Mouse (Mus musculus) bone marrow macrophage, adult 2 months (primary cell): ENCODE data around the gene Rpf2. TPM values are rescaled to one million over a fixed set of nuclear protein-coding genes. Genes with fewer than 3 reads are reported as not detected.
A peak's percentile ranks its signal among the peaks of the same experiment; 100 is the strongest.

Source experiments
- H3K27ac ChIP-seq: 2 replicates; pipeline ENCODE4 v1.5.1; 2012; ENCODE audit warnings: low read depth, low read length; ENCODE audit not compliant: insufficient read depth
- H3K4me1 ChIP-seq: 2 replicates; pipeline ENCODE4 v1.6.1; 2012; ENCODE audit warnings: low read length; ENCODE audit not compliant: control insufficient read depth, insufficient read depth
- H3K4me3 ChIP-seq: 2 replicates; pipeline ENCODE4 v1.5.1; 2012; ENCODE audit warnings: mild to moderate bottlenecking, low read length, moderate library complexity; ENCODE audit not compliant: insufficient read depth
- CTCF ChIP-seq: IDR thresholded peaks from 2 replicates; pipeline ENCODE4 v1.5.1; 2012; ENCODE audit warnings: low read depth, mild to moderate bottlenecking, low read length, moderate library complexity
- POLR2A ChIP-seq: IDR thresholded peaks from 2 replicates; pipeline ENCODE4 v1.6.1; 2012; ENCODE audit warnings: mild to moderate bottlenecking, low read depth, low read length, borderline replicate concordance
- polyA plus RNA-seq: library from polyadenylated mRNA; stranded (reverse); fragments of >200 nt; gene quantifications from 2 replicates; pipeline ENCODE4 v1.2.4, GENCODE M21; 2012; ENCODE audit not compliant: missing spikeins, insufficient read depth, insufficient read length

Rpf2 gene
- polyA plus RNA-seq, 1 experiment: 27.4 TPM

- 0 out of 2 replicates have a peak overlapping the region, but pooled peaks have one; percentile 10 for H3K27ac ChIP-seq
- TF ChIP-seq POLR2A: no peak
- no peak for TF ChIP-seq CTCF
- H3K4me3 ChIP-seq: peak overlapping the region; percentile 99
- 0 out of 2 replicates have a peak, but pooled peaks cover 2% of the 10 kb centered on the region for H3K4me1 ChIP-seq
Observed at GRCm38 (mm10) chr10:40256716-40257115, 9.9 kb upstream of the Rpf2 start.

- H3K27ac ChIP-seq: no peak overlapping the region
- H3K4me3 ChIP-seq: no peak overlapping the region
- peaks cover 3% of the 10 kb centered on the region; the same call in 1 of the 2 replicates for H3K4me1 ChIP-seq
- TF ChIP-seq CTCF (no peak), POLR2A (no peak)
Observed at GRCm38 (mm10) chr10:40250969-40251368, 4.1 kb upstream of the Rpf2 start.

- H3K27ac ChIP-seq: no peak overlapping the region
- no peak for TF ChIP-seq CTCF
- TF ChIP-seq POLR2A: no peak
- H3K4me3 ChIP-seq: no peak overlapping the region
- H3K4me1 ChIP-seq: peaks cover 10% of the 10 kb centered on the region
Observed at GRCm38 (mm10) chr10:40249625-40250024, 2.8 kb upstream of the Rpf2 start.

GRCm38 (mm10) chr10:40247166-40247716 lies 405 bp upstream of the Rpf2 start:
- TF ChIP-seq POLR2A (no peak), CTCF (no peak)
- Histone ChIP-seq H3K4me1 (peaks cover 18% of the 10 kb centered on the region), H3K4me3 (peak overlapping the region; percentile 88), H3K27ac (peak overlapping the region; percentile 40; the same call in 1 of the 2 replicates)

- Histone ChIP-seq H3K4me1 (no peaks in the 10 kb centered on the region), H3K27ac (no peak overlapping the region), H3K4me3 (no peak overlapping the region)
- no peak for TF ChIP-seq POLR2A
- TF ChIP-seq CTCF: no peak
Observed at GRCm38 (mm10) chr10:40237826-40238225, 9.0 kb downstream of the Rpf2 start.

GRCm38 (mm10) chr10:40233241-40233640 lies 13.6 kb downstream of the Rpf2 start:
- Histone ChIP-seq H3K4me1 (peaks cover 31% of the 10 kb centered on the region), H3K27ac (no peak overlapping the region), H3K4me3 (no peak overlapping the region)
- TF ChIP-seq POLR2A (no peak), CTCF (no peak)

GRCm38 (mm10) chr10:40232442-40232841 lies 14.4 kb downstream of the Rpf2 start:
- Histone ChIP-seq H3K27ac (no peak overlapping the region), H3K4me3 (no peak overlapping the region), H3K4me1 (peaks cover 31% of the 10 kb centered on the region)
- no peak for TF ChIP-seq CTCF
- no peak for TF ChIP-seq POLR2A

GRCm38 (mm10) chr10:40229725-40230124 lies 17.1 kb downstream of the Rpf2 start:
- H3K27ac ChIP-seq: peak overlapping the region; percentile 96
- TF ChIP-seq POLR2A (no peak), CTCF (no peak)
- no peak overlapping the region for H3K4me3 ChIP-seq
- H3K4me1 ChIP-seq: peaks cover 31% of the 10 kb centered on the region

- no peak overlapping the region for H3K4me3 ChIP-seq
- TF ChIP-seq CTCF (no peak), POLR2A (no peak)
- no peak overlapping the region for H3K27ac ChIP-seq
- H3K4me1 ChIP-seq: peaks cover 30% of the 10 kb centered on the region
Observed at GRCm38 (mm10) chr10:40227660-40228303, 19.1 kb downstream of the Rpf2 start.

GRCm38 (mm10) chr10:40218874-40219273 lies 28.0 kb downstream of the Rpf2 start:
- H3K4me3 ChIP-seq: no peak overlapping the region
- no peak overlapping the region for H3K27ac ChIP-seq
- TF ChIP-seq CTCF (no peak), POLR2A (no peak)
- H3K4me1 ChIP-seq: no peaks in the 10 kb centered on the region
